Mouse (Mus musculus) limb, embryonic 15.5 days (tissue): ENCODE measurements at regions not wholly inside any gene's neighbourhood (a gene's known extent, or its start where the extent isn't known, plus 50 kb on each side); places are given as distances from the start of the nearest gene placed in this dataset.

ENCODE experiments used
- ATAC-seq: fragments of 200-750 bp; cut with Nextera tagmentation; 2 replicates; pipeline ENCODE4 v1.8.0; 2017; ENCODE audit warnings: low read depth, moderate TSS enrichment; ENCODE audit not compliant: insufficient number of reproducible peaks, low FRiP score, low TSS enrichment
- H3K27ac ChIP-seq: fragments of 300-500 bp; sonication (generic); 2 replicates; pipeline ENCODE4 v1.5.1; 2015; ENCODE audit warnings: moderate library complexity, mild to moderate bottlenecking, inconsistent platforms
- H3K27me3 ChIP-seq: fragments of 300-500 bp; sonication (generic); 2 replicates; pipeline ENCODE4 v1.6.1; 2015; ENCODE audit warnings: inconsistent platforms
- H3K36me3 ChIP-seq: fragments of 300-500 bp; sonication (generic); 2 replicates; pipeline ENCODE4 v1.6.1; 2015; ENCODE audit warnings: inconsistent platforms
- H3K4me1 ChIP-seq: fragments of 300-500 bp; sonication (generic); 2 replicates; pipeline ENCODE4 v1.6.1; 2015; ENCODE audit warnings: inconsistent platforms
- H3K4me2 ChIP-seq: fragments of 300-500 bp; sonication (generic); 2 replicates; pipeline ENCODE4 v1.6.1; 2015; ENCODE audit warnings: mild to moderate bottlenecking, inconsistent platforms
- H3K4me3 ChIP-seq: fragments of 300-500 bp; sonication (generic); 2 replicates; pipeline ENCODE4 v1.5.1; 2015; ENCODE audit warnings: mild to moderate bottlenecking, inconsistent platforms
- H3K9ac ChIP-seq: fragments of 300-500 bp; sonication (generic); 2 replicates; pipeline ENCODE4 v1.6.1; 2015; ENCODE audit warnings: inconsistent platforms
- H3K9me3 ChIP-seq: fragments of 300-500 bp; sonication (generic); 2 replicates; pipeline ENCODE4 v1.6.1; 2016; ENCODE audit warnings: inconsistent platforms
- WGBS: fragments of 180-500 bp; shearing (Covaris S2); methylation state at CpG from one replicate; pipeline ENCODE4 v1.1.7; 2015; 5-methylcytosine and 5-hydroxymethylcytosine counted together

DNA sequence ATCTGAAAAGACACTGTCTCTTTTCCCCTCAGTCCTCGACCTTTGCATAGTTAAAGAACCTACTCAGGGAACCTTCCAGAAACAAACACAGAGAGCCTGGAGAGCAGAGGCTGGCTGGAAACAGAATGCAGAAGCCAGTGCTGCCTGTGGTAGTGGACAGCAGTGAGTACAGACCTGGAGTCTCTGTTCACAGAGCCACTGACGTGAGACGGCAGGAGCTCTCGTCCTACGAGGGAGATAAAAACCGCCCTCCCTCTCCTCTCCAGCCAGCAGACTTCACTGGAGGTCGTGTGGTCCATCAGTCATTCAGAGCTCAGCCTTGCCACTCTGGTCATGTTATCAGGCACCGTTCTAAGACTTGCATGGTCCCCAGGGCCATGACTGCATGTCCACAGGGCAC is 138.5 kb upstream of the Cdh4 start:
- 34% methylated on average over 8 of the region's 8 CpGs for WGBS

DNA sequence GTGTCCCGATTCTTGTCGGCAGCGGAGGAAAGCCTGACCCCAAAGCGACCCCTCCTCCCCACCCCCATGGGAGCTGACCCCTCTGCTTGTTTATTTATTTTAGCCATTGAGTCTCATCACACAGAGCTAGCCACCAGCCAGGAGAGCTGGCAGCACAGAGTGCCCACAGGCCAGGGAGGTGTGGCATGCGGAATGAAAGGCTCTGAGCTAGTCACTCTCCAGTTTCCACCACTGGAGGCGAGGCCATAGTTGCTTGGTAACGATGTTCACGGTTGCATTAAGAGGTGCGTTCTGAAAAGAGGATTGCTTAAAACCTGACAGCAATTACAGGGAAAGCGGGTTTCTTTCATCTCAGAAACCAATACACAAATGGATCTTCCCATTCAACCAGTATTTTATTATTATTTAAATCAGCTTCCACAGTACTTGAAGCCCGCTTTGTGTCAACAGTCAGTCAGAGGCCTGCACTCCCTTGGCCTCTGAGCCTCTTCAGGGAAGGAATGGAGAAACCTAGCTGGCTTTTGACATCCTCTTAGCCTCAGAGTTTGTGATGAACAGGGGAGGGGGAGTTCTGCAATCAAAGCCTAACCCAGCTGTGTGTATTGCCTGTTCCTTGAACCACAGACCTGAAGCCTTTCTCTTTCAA is 134.8 kb upstream of the Cdh4 start:
- WGBS, result 23% methylated on average over 11 of the region's 11 CpGs
- no peak overlapping the region for H3K9ac ChIP-seq
- no peak overlapping the region for H3K4me2 ChIP-seq
- ATAC-seq, result no peak
- H3K4me3 ChIP-seq, result no peak overlapping the region
- peaks cover 4% of the 10 kb centered on the region; the same call in 1 of the 2 replicates for H3K27me3 ChIP-seq
- H3K36me3 ChIP-seq, result no peaks in the 10 kb centered on the region
- no peak overlapping the region for H3K27ac ChIP-seq
- no peaks in the 10 kb centered on the region for H3K9me3 ChIP-seq
- H3K4me1 ChIP-seq, result no peaks in the 10 kb centered on the region

More for the DNA sequence above, 138.5 kb upstream of the Cdh4 start:
- Histone ChIP-seq H3K27ac (no peak overlapping the region), H3K4me1 (no peaks in the 10 kb centered on the region), H3K36me3 (no peaks in the 10 kb centered on the region), H3K27me3 (peaks cover 4% of the 10 kb centered on the region; the same call in 1 of the 2 replicates), H3K9ac (no peak overlapping the region), H3K4me2 (no peak overlapping the region), H3K9me3 (no peaks in the 10 kb centered on the region), H3K4me3 (no peak overlapping the region)
- ATAC-seq, result no peak

DNA sequence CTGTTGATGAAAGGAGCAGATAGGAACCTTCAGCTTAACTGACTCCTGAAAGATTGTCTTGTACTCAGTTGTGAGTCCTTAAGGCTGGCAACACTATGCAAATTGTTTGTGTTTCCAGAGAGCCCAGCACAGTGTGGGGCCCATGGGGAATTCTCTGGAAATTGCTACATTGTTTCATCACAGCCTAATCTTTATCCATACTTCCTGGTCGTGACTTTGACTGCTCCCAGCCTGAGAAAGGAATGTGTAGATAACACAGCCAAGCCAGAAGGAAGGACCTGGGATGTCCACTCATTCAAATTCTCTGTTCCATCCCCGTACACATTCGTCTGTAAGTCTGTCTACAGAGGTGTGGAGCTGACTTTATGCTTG is 134.3 kb upstream of the Cdh4 start:
- Histone ChIP-seq H3K4me3 (no peak overlapping the region), H3K9ac (no peak overlapping the region), H3K27me3 (peaks cover 4% of the 10 kb centered on the region; the same call in 1 of the 2 replicates), H3K27ac (no peak overlapping the region), H3K9me3 (no peaks in the 10 kb centered on the region), H3K36me3 (no peaks in the 10 kb centered on the region), H3K4me2 (no peak overlapping the region), H3K4me1 (no peaks in the 10 kb centered on the region)
- WGBS, result 61% methylated on average over 3 of the region's 3 CpGs
- ATAC-seq, result no peak

DNA sequence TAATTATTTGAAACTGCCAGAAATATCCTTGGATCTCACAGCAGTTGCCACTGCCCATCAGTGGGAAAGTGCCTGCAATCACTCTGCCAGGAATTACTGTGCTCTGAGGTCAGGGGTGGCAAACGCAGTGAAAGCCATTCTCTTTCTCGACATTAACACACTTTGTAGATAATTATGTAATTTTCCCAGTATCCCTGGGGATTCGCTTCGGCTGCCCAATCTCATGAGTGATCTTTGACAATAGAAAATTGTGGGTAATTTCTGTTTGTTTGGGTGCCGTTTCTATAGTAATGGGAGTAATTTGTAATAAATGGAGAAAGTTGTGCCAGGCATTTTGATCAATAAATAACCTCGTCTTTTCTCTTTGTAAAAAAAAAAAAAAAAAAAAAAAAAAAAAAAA is 124.2 kb upstream of the Cdh4 start:
- no peak for ATAC-seq
- WGBS, result 66% methylated on average over 6 of the region's 6 CpGs
- Histone ChIP-seq H3K36me3 (no peaks in the 10 kb centered on the region), H3K9ac (no peak overlapping the region), H3K4me2 (no peak overlapping the region), H3K27ac (no peak overlapping the region), H3K4me1 (no peaks in the 10 kb centered on the region), H3K4me3 (no peak overlapping the region), H3K27me3 (no peaks in the 10 kb centered on the region), H3K9me3 (no peaks in the 10 kb centered on the region)

DNA sequence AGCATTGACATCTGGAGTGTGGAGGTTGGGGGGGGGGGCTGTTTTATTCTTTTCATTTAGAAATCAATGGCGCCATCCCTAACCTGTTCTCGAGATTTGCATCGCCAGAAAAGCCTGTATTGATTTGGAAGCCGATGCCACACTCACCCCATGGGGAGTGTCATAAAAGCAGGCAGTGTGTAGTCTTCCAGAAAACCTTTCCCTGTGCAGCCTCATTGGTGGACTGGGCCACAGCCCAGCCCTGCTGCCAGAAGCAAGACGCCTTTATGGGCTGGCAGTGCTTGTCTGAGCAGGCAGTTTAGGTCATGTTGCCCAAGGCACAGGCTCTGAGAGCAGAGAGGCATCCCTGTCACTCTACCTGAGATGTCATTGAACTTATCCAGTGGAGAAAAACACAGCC is 117.0 kb upstream of the Cdh4 start:
- no peaks in the 10 kb centered on the region for H3K36me3 ChIP-seq
- H3K4me3 ChIP-seq, result no peak overlapping the region
- no peak for ATAC-seq
- no peak overlapping the region for H3K4me2 ChIP-seq
- H3K9me3 ChIP-seq, result no peaks in the 10 kb centered on the region
- 56% methylated on average over 5 of the region's 5 CpGs for WGBS
- H3K4me1 ChIP-seq, result no peaks in the 10 kb centered on the region
- no peak overlapping the region for H3K27ac ChIP-seq
- no peak overlapping the region for H3K9ac ChIP-seq
- H3K27me3 ChIP-seq, result no peaks in the 10 kb centered on the region

DNA sequence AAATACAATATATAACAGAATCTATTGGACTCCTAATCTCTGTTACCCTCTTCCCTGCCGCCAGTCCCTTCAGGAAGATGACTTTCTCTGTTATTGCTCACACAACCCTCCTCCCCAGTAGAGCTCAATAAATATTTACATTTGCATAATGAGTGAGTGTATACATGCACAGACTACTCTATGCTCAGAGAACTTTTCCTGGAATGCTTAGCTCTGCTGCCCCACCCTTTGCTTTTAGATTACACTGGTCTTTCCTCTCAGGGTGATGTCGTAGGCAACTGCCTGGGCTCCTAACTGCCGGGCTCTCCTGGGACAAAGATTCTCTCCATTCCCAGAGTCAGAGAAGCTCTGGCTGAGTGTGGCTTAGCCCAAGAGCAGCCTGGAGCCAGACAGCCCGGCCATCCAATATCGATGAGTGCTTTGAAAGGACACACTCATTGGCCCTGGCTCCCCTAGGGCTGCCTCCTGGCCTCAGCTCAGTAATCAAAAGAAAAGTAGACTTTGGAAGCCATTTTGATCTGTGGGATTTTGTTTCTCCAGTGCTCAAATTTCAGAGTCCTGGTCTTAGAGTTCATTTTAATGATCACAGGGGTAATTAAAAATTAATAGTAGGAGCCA is 109.2 kb upstream of the Cdh4 start:
- no peak for ATAC-seq
- H3K9me3 ChIP-seq, result no peaks in the 10 kb centered on the region
- WGBS, result 43% methylated on average over 5 of the region's 5 CpGs
- H3K4me2 ChIP-seq, result no peak overlapping the region
- H3K4me3 ChIP-seq, result no peak overlapping the region
- H3K4me1 ChIP-seq, result peaks cover 14% of the 10 kb centered on the region; the same call in 1 of the 2 replicates
- H3K36me3 ChIP-seq, result no peaks in the 10 kb centered on the region
- no peaks in the 10 kb centered on the region for H3K27me3 ChIP-seq
- H3K9ac ChIP-seq, result no peak overlapping the region
- H3K27ac ChIP-seq, result no peak overlapping the region

DNA sequence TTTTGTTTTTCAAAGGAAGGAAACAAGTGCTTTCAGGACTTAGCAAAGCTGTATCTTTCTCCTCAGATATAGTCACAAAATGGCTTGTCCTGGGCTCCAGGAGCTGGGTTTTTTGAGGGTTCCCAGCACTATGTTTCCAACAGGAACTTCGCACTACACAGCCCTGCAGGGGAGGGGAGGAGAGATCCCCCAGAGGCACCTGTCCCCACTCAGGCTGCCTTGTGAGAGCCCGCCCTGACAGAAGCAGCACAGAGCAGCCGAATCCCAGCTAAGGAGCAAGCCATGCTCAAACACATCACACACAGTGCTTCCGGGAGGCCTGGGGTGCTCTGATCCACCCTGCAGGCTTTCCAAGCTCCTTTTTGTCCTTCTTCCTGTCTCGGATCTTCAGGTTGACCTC is 108.6 kb upstream of the Cdh4 start:
- no peak overlapping the region for H3K4me3 ChIP-seq
- H3K9ac ChIP-seq, result no peak overlapping the region
- H3K27ac ChIP-seq, result no peak overlapping the region
- no peaks in the 10 kb centered on the region for H3K9me3 ChIP-seq
- no peaks in the 10 kb centered on the region for H3K36me3 ChIP-seq
- no peak overlapping the region for H3K4me2 ChIP-seq
- H3K27me3 ChIP-seq, result no peaks in the 10 kb centered on the region
- WGBS, result 53% methylated on average over 5 of the region's 5 CpGs
- peaks cover 14% of the 10 kb centered on the region; the same call in 1 of the 2 replicates for H3K4me1 ChIP-seq
- ATAC-seq, result no peak

DNA sequence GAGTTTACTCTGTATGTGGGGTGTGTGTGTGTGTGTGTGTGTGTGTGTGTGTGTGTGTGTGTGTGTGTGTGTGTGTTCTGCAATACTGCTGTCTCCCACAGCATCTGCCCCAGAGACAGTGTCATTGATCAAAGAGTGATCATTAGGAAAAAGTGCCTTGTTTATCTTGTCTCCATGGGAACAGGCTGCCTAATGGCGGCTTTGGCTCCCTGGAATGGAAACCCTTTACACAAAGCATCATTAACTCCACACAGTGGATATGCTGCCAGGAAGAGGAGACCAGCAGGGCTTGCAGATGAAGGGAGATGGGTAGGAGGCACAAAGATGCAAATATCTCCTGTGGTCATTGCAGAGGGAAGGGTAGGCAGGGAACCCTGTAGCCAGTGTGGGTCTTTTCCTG is 106.0 kb upstream of the Cdh4 start:
- peaks cover 14% of the 10 kb centered on the region; the same call in 1 of the 2 replicates for H3K4me1 ChIP-seq
- ATAC-seq, result no peak
- no peak overlapping the region for H3K4me3 ChIP-seq
- H3K27me3 ChIP-seq, result no peaks in the 10 kb centered on the region
- H3K9me3 ChIP-seq, result no peaks in the 10 kb centered on the region
- H3K36me3 ChIP-seq, result no peaks in the 10 kb centered on the region
- WGBS, result 14% methylated on average over 1 of the region's 1 CpGs
- H3K27ac ChIP-seq, result no peak overlapping the region
- H3K9ac ChIP-seq, result no peak overlapping the region
- no peak overlapping the region for H3K4me2 ChIP-seq

DNA sequence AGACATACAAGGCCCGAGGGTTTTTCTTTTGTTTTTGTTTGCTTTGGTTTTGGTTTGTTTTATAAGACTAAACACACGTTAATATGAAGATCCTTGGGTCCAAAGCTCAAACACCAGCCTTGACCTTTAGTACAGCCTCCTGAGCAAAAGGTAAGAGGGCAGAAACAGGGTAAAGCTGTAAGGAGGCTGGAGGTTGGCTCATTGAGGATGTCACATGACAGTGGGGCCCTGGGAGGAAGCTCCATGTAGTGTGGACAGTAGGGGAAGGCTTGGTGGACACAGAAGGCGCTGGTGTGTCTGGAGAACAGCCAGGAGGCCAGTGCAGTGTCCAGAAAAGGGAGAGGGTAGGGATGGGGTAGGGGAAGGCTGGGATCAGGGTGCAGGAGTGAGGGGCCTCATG is 89.6 kb upstream of the Cdh4 start:
- WGBS, result 70% methylated on average over 3 of the region's 3 CpGs
- Histone ChIP-seq H3K4me2 (no peak overlapping the region), H3K4me3 (no peak overlapping the region), H3K9me3 (no peaks in the 10 kb centered on the region), H3K27me3 (no peaks in the 10 kb centered on the region), H3K4me1 (no peaks in the 10 kb centered on the region), H3K36me3 (no peaks in the 10 kb centered on the region), H3K9ac (no peak overlapping the region), H3K27ac (no peak overlapping the region)
- ATAC-seq, result 0 out of 2 replicates have a peak, but pooled peaks have one; percentile 10

DNA sequence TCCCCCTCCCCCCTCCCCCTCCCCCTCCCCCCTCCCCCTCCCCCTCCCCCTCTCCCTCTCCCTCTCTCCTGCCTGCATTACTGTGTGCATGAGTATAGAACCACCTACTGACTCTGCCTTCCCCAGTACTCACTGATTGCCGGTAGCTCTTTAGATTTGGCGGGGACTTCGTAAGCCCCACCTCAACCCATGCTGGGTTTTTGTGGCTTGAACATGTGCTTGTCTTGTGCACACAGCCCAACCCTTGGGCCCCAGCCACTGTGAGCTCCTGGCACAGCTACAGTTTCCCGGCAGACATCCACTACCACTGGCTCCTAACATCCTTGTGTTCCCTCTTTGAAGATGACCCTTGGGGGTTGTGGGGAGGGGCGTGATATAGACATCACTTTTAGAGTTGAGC is 87.4 kb upstream of the Cdh4 start:
- 70% methylated on average over 5 of the region's 5 CpGs for WGBS
- no peak for ATAC-seq

DNA sequence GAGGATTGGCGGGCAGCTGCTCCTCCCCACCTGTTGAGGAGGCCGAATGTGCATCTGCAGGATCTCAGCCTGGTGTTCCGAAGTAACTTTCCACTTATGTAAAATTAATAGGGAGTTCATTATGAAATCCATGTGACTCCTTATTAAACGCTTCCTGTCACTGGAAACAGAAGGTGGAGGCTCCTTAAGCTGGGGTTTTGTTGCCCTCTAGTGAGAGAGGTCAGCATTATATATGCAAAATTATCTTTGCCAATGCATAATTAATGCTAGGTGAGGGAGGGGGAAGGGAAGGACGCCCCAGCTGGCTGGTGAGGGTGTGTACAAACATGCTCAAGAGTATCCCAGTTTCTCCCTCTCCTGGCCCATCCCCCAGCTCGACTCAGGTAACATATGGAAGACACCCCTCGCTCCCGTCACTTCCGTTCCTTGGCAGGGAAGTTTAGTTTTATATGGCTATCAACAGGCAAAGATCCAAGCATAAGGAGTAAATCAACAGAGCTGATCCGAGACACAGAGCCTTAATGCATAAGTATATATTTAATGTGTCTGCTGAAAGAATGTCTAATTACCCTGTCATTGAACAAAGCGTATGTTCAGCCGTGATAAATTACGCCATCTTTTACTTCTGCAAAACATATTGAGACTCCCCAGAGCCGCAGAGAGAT is 71.2 kb upstream of the Cdh4 start:
- no peaks in the 10 kb centered on the region for H3K9me3 ChIP-seq
- H3K27me3 ChIP-seq, result no peaks in the 10 kb centered on the region
- H3K4me2 ChIP-seq, result no peak overlapping the region
- ATAC-seq, result no peak
- H3K27ac ChIP-seq, result no peak overlapping the region
- no peak overlapping the region for H3K4me3 ChIP-seq
- peaks cover 5% of the 10 kb centered on the region; the same call in 1 of the 2 replicates for H3K4me1 ChIP-seq
- whole genome bisulfite sequencing, result 39% methylated on average over 14 of the region's 14 CpGs
- no peaks in the 10 kb centered on the region for H3K36me3 ChIP-seq
- no peak overlapping the region for H3K9ac ChIP-seq

More for the DNA sequence above, 87.4 kb upstream of the Cdh4 start:
- H3K9ac ChIP-seq, result no peak overlapping the region
- H3K4me2 ChIP-seq, result no peak overlapping the region
- H3K27ac ChIP-seq, result no peak overlapping the region
- H3K9me3 ChIP-seq, result no peaks in the 10 kb centered on the region
- no peaks in the 10 kb centered on the region for H3K36me3 ChIP-seq
- H3K27me3 ChIP-seq, result no peaks in the 10 kb centered on the region
- H3K4me3 ChIP-seq, result no peak overlapping the region
- H3K4me1 ChIP-seq, result no peaks in the 10 kb centered on the region

DNA sequence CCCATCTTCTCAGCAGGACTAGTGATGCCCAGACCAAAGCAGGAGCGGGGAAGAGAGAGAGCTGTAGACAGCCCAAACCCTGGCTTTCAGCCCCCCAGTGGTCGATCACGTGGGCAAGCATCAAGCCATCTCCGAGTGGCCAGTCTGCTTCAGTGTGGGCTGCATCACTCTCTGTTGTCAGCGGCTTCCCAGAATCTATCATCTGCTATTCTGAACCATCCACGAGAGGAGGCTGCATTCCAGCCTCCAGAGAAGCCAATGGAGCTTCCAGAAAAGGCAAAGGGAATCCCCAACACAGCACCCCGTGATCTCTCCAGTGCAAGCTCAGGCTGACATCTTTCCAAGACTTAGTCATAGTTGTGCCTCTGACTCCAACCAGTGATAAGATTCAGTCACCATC is 70.7 kb upstream of the Cdh4 start:
- Histone ChIP-seq H3K36me3 (no peaks in the 10 kb centered on the region), H3K27me3 (no peaks in the 10 kb centered on the region), H3K9ac (no peak overlapping the region), H3K4me2 (no peak overlapping the region), H3K9me3 (no peaks in the 10 kb centered on the region), H3K4me1 (peaks cover 5% of the 10 kb centered on the region; the same call in 1 of the 2 replicates), H3K27ac (no peak overlapping the region), H3K4me3 (no peak overlapping the region)
- WGBS, result 59% methylated on average over 7 of the region's 7 CpGs
- no peak for ATAC-seq
